Mouse (Mus musculus): ENCODE data around the gene Slc16a4. TPM values are rescaled to one million over a fixed set of nuclear protein-coding genes. Genes with fewer than 3 reads are reported as not detected.

The Slc16a4 gene
- total RNA-seq (2012; rRNA removed), result 0.42 and 0.85 TPM in 2 replicates

DNA sequence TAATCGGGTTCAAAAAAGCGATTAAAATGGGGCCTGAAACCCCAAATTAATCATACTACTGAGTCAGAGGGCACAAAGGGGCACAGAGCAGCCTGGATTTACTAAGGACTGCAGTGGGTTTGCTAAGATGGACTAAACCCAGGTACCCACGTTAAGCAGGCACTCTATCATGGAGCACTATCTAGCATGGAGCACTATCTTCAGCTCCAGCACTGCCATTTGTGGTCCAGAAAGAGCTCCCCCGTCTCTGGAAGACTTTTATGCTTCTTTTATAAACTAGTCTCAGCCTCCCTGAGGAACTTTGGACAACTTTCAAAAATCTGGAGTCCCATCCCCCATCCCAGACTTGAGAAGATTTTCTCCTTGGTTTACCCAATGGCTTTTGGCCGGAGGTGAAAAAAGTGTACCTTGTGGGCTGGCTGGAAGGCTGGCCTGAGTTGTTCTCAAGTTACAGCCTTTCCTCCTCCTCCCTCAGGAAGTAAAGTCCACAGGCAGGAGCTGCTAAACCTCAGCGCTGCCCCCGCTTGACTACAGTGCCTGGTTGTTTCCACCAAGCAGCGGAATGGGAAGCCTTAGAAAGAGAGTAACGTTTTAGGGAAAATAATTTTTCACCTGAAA lies at the start of gene Slc16a4:
Gene Slc16a4 (plus strand): TSS at position 467 of the 618 bp plus-strand sequence.
- TF ChIP-seq ZNF384 (IDR thresholded peaks at IDR 0.05; ENCODE audit: low read depth, low read length) (peak; percentile 86), HCFC1 (IDR thresholded peaks at IDR 0.05; ENCODE audit: borderline replicate concordance, insufficient read depth, low read length) (no peak), CHD2 (IDR thresholded peaks at IDR 0.05; ENCODE audit: low read depth, low read length) (no peak)
- DNase-seq (ENCODE audit: low read depth, low spot score), result peak; percentile 37
- Histone ChIP-seq H3K27ac (ENCODE audit: insufficient read depth, low read depth, low read length, poor library complexity, severe bottlenecking) (no peak within 1 kb of the TSS), H3K9ac (ENCODE audit: insufficient read depth, low read depth, low read length, poor library complexity, severe bottlenecking) (no peak within 1 kb of the TSS; the same call in 1 of the 2 replicates), H3K4me1 (ENCODE audit: control insufficient read depth in 2 of 2, insufficient read depth in 2 of 2, low read length in 2 of 2, poor library complexity in 1 of 2) (peaks cover 0 to 2% of the 10 kb centered on the region in 2 experiments; a peak in 1 of 4 replicates), H3K9me3 (ENCODE audit: control insufficient read depth, insufficient read depth, low read depth, low read length) (no peaks in the 10 kb centered on the region), H3K4me3 (ENCODE audit: insufficient read depth in 1 of 2, low read depth in 1 of 2, low read length in 2 of 2, poor library complexity in 1 of 2, severe bottlenecking in 1 of 2) (no peak within 1 kb of the TSS), H3K36me3 (ENCODE audit: control insufficient read depth, insufficient read depth, low read length, poor library complexity, severe bottlenecking) (no peaks in the 10 kb centered on the region)
- in situ Hi-C loops (cut with MboI; ENCODE audit: low sequenced_read_pairs in 2 of 2, unreplicated experiment in 2 of 2), result no loop called here

DNA sequence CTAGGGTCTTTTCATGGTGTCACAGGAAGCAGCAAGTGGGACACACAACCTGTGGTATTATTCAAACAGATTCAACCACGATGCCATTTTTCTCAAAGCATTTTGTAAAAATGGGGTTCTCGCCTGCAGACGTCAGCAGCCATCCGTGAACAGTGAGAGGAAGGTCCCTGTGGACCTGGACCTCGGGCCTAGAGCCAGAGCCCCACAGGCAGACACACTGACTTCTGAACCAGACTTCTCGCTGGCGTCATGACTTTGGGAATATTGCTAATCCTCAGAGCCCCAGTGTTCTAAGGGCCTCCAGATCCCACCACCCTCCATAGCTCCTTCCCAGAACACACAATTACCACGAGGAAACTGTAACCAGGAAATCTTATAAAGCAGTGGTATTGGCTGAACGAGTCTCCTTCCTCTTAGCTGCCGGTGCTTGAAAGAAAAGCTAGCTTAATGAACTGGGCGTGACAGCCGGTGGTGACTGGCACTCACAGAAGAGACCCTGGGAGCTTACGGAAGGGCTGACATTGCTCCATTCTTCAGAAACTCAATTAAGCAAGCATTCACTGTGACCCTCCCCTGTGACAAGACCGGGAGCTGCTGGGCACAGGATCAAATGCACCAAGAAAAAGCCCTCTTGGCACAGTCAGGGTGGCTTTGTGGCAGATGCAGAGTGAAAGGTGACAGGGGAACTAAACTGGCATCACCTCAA lies 49.5 kb upstream of the Slc16a4 start:
- Histone ChIP-seq H3K9me3 (ENCODE audit: control insufficient read depth, insufficient read depth, low read depth, low read length) (no peaks in the 10 kb centered on the region), H3K36me3 (ENCODE audit: control insufficient read depth, insufficient read depth, low read length, poor library complexity, severe bottlenecking) (no peaks in the 10 kb centered on the region), H3K4me1 (ENCODE audit: control insufficient read depth in 2 of 2, insufficient read depth in 2 of 2, low read length in 2 of 2, poor library complexity in 1 of 2) (no peaks in the 10 kb centered on the region), H3K9ac (ENCODE audit: insufficient read depth, low read depth, low read length, poor library complexity, severe bottlenecking) (no peak overlapping the region), H3K4me3 (ENCODE audit: insufficient read depth in 1 of 2, low read depth in 1 of 2, low read length in 2 of 2, poor library complexity in 1 of 2, severe bottlenecking in 1 of 2) (no peak overlapping the region), H3K27ac (ENCODE audit: insufficient read depth, low read depth, low read length, poor library complexity, severe bottlenecking) (no peak overlapping the region)
- DNase-seq (ENCODE audit: low read depth, low spot score), result no peak
- in situ Hi-C loops (cut with MboI; ENCODE audit: low sequenced_read_pairs in 2 of 2, unreplicated experiment in 2 of 2), result loop anchor here in 1 of 2 experiments (25.0 kb wide), 1 partner anchor 221 kb away; the partner anchor contains the start of gene Kcnc4
- TF ChIP-seq MAFK (IDR thresholded peaks at IDR 0.05; ENCODE audit: insufficient read depth, low read depth, low read length), result no peak
- no peak for TF ChIP-seq ZC3H11A (IDR thresholded peaks at IDR 0.05; ENCODE audit: borderline replicate concordance, low read depth, low read length)
- no peak for TF ChIP-seq CHD2 (IDR thresholded peaks at IDR 0.05; ENCODE audit: low read depth, low read length)

GRCm38 (mm10) chr3:107246876-107247275 lies 44.2 kb upstream of the Slc16a4 start:
- H3K27ac ChIP-seq (ENCODE audit: insufficient read depth, low read depth, low read length, poor library complexity, severe bottlenecking), result no peak overlapping the region
- no peaks in the 10 kb centered on the region for H3K36me3 ChIP-seq (ENCODE audit: control insufficient read depth, insufficient read depth, low read length, poor library complexity, severe bottlenecking)
- H3K9ac ChIP-seq (ENCODE audit: insufficient read depth, low read depth, low read length, poor library complexity, severe bottlenecking), result no peak overlapping the region
- no peak for DNase-seq (ENCODE audit: low read depth, low spot score)
- no peak for TF ChIP-seq MAFK (IDR thresholded peaks at IDR 0.05; ENCODE audit: insufficient read depth, low read depth, low read length)
- TF ChIP-seq CHD2 (IDR thresholded peaks at IDR 0.05; ENCODE audit: low read depth, low read length), result no peak
- no peak for TF ChIP-seq ZNF384 (IDR thresholded peaks at IDR 0.05; ENCODE audit: low read depth, low read length)
- no peak for TF ChIP-seq ZC3H11A (IDR thresholded peaks at IDR 0.05; ENCODE audit: borderline replicate concordance, low read depth, low read length)
- TF ChIP-seq HCFC1 (IDR thresholded peaks at IDR 0.05; ENCODE audit: borderline replicate concordance, insufficient read depth, low read length), result no peak
- in situ Hi-C loops (cut with MboI; ENCODE audit: low sequenced_read_pairs in 2 of 2, unreplicated experiment in 2 of 2), result loop anchor here in 1 of 2 experiments (25.0 kb wide), 1 partner anchor 215 kb away; the partner anchor contains the start of gene Kcnc4
- H3K4me3 ChIP-seq (ENCODE audit: insufficient read depth in 1 of 2, low read depth in 1 of 2, low read length in 2 of 2, poor library complexity in 1 of 2, severe bottlenecking in 1 of 2), result no peak overlapping the region
- no peaks in the 10 kb centered on the region for H3K9me3 ChIP-seq (ENCODE audit: control insufficient read depth, insufficient read depth, low read depth, low read length)
- H3K4me1 ChIP-seq (ENCODE audit: control insufficient read depth in 2 of 2, insufficient read depth in 2 of 2, low read length in 2 of 2, poor library complexity in 1 of 2), result no peaks in the 10 kb centered on the region

GRCm38 (mm10) chr3:107249042-107249441 lies 42.0 kb upstream of the Slc16a4 start:
- no peaks in the 10 kb centered on the region for H3K9me3 ChIP-seq (ENCODE audit: control insufficient read depth, insufficient read depth, low read depth, low read length)
- H3K27ac ChIP-seq (ENCODE audit: insufficient read depth, low read depth, low read length, poor library complexity, severe bottlenecking), result no peak overlapping the region
- DNase-seq (ENCODE audit: low read depth, low spot score), result no peak
- in situ Hi-C loops (cut with MboI; ENCODE audit: low sequenced_read_pairs in 2 of 2, unreplicated experiment in 2 of 2), result loop anchor here in 1 of 2 experiments (25.0 kb wide), 1 partner anchor 213 kb away; the partner anchor contains the start of gene Kcnc4
- H3K36me3 ChIP-seq (ENCODE audit: control insufficient read depth, insufficient read depth, low read length, poor library complexity, severe bottlenecking), result no peaks in the 10 kb centered on the region
- no peak overlapping the region for H3K9ac ChIP-seq (ENCODE audit: insufficient read depth, low read depth, low read length, poor library complexity, severe bottlenecking)
- H3K4me3 ChIP-seq (ENCODE audit: insufficient read depth in 1 of 2, low read depth in 1 of 2, low read length in 2 of 2, poor library complexity in 1 of 2, severe bottlenecking in 1 of 2), result no peak overlapping the region
- no peaks in the 10 kb centered on the region for H3K4me1 ChIP-seq (ENCODE audit: control insufficient read depth in 2 of 2, insufficient read depth in 2 of 2, low read length in 2 of 2, poor library complexity in 1 of 2)
- no peak for TF ChIP-seq CHD2 (IDR thresholded peaks at IDR 0.05; ENCODE audit: low read depth, low read length)
- no peak for TF ChIP-seq ZNF384 (IDR thresholded peaks at IDR 0.05; ENCODE audit: low read depth, low read length)
- TF ChIP-seq MAFK (IDR thresholded peaks at IDR 0.05; ENCODE audit: insufficient read depth, low read depth, low read length), result no peak
- no peak for TF ChIP-seq HCFC1 (IDR thresholded peaks at IDR 0.05; ENCODE audit: borderline replicate concordance, insufficient read depth, low read length)
- no peak for TF ChIP-seq ZC3H11A (IDR thresholded peaks at IDR 0.05; ENCODE audit: borderline replicate concordance, low read depth, low read length)
